Mouse (Mus musculus) ES-Bruce4 (cell line): Measurements from ENCODE around the gene Zfp710. TPM values are rescaled to one million over a fixed set of nuclear protein-coding genes. Genes with fewer than 3 reads are reported as not detected.

Experiments used
- H3K27ac ChIP-seq: 2 replicates; pipeline ENCODE4 v1.5.1; 2012; ENCODE audit warnings: low read length, inconsistent platforms; ENCODE audit not compliant: insufficient read depth
- H3K27me3 ChIP-seq: 2 replicates; pipeline ENCODE4 v1.6.1; 2012; ENCODE audit warnings: mild to moderate bottlenecking, low read length, inconsistent platforms; ENCODE audit not compliant: control insufficient read depth, poor library complexity, insufficient read depth, severe bottlenecking
- H3K36me3 ChIP-seq: 2 replicates; pipeline ENCODE4 v1.6.1; 2012; ENCODE audit warnings: inconsistent platforms, mild to moderate bottlenecking, low read length, moderate library complexity; ENCODE audit not compliant: control insufficient read depth, poor library complexity, insufficient read depth, severe bottlenecking
- H3K4me1 ChIP-seq: one replicate; pipeline ENCODE4 v1.8.1; 2011; ENCODE audit warnings: low read length; ENCODE audit not compliant: control insufficient read depth, insufficient read depth
- H3K4me3 ChIP-seq: 2 replicates; pipeline ENCODE4 v1.5.1; 2011; ENCODE audit warnings: low read depth, mild to moderate bottlenecking, low read length
- H3K9ac ChIP-seq: 2 replicates; pipeline ENCODE4 v1.6.1; 2012; ENCODE audit warnings: low read depth, mild to moderate bottlenecking, inconsistent platforms; ENCODE audit not compliant: poor library complexity, severe bottlenecking
- H3K9me3 ChIP-seq: replicated peaks from 2 replicates; pipeline ENCODE4 v1.6.1; 2012; ENCODE audit warnings: mild to moderate bottlenecking, low read length, inconsistent platforms; ENCODE audit not compliant: control insufficient read depth, poor library complexity, insufficient read depth, severe bottlenecking
- CTCF ChIP-seq: IDR thresholded peaks from one replicate; pipeline ENCODE4 v1.8.1; 2011; ENCODE audit warnings: low read depth, low read length
- EP300 ChIP-seq: IDR thresholded peaks from 2 replicates; pipeline ENCODE4 v1.6.1; 2011; ENCODE audit warnings: low read depth, low read length; ENCODE audit not compliant: insufficient read depth
- POLR2A ChIP-seq: IDR thresholded peaks from one replicate; pipeline ENCODE4 v1.8.1; 2011; ENCODE audit warnings: low read length; ENCODE audit not compliant: insufficient read depth
- polyA plus RNA-seq: library from polyadenylated mRNA; stranded (reverse); fragments of >200 nt; gene quantifications from 2 replicates; pipeline ENCODE4 v1.2.4, GENCODE M21; 2011; ENCODE audit warnings: low read depth; ENCODE audit not compliant: missing spikeins, insufficient read depth, insufficient read length

Zfp710 gene
- polyA plus RNA-seq, 1 experiment = 86.7 TPM

GRCm38 (mm10) chr7:80068341-80068740, 43.7 kb downstream of the Zfp710 start:
- no peaks in the 10 kb centered on the region for H3K27me3 ChIP-seq
- peaks cover 26% of the 10 kb centered on the region for H3K4me1 ChIP-seq
- H3K36me3 ChIP-seq = no peaks in the 10 kb centered on the region
- no peak overlapping the region for H3K4me3 ChIP-seq
- H3K9me3 ChIP-seq = no peaks in the 10 kb centered on the region
- no peak overlapping the region for H3K27ac ChIP-seq
- no peak overlapping the region for H3K9ac ChIP-seq
- TF ChIP-seq EP300 (no peak), POLR2A (no peak), CTCF (no peak)

GRCm38 (mm10) chr7:80069615-80070327, 45.2 kb downstream of the Zfp710 start:
- TF ChIP-seq POLR2A (no peak), CTCF (no peak), EP300 (no peak)
- Histone ChIP-seq H3K9ac (no peak overlapping the region), H3K27ac (no peak overlapping the region), H3K27me3 (no peaks in the 10 kb centered on the region), H3K9me3 (no peaks in the 10 kb centered on the region), H3K36me3 (no peaks in the 10 kb centered on the region), H3K4me1 (peaks cover 35% of the 10 kb centered on the region), H3K4me3 (no peak overlapping the region)

- Histone ChIP-seq H3K9me3 (no peaks in the 10 kb centered on the region), H3K4me3 (no peak overlapping the region), H3K27ac (no peak overlapping the region), H3K4me1 (peaks cover 34% of the 10 kb centered on the region), H3K27me3 (no peaks in the 10 kb centered on the region), H3K9ac (no peak overlapping the region), H3K36me3 (no peaks in the 10 kb centered on the region)
- TF ChIP-seq CTCF (no peak), POLR2A (no peak), EP300 (no peak)
Observed at GRCm38 (mm10) chr7:80071209-80071608, 46.6 kb downstream of the Zfp710 start.

- peaks cover 34% of the 10 kb centered on the region for H3K4me1 ChIP-seq
- TF ChIP-seq EP300 (no peak), POLR2A (no peak), CTCF (no peak)
Observed at GRCm38 (mm10) chr7:80072297-80072696, 47.7 kb downstream of the Zfp710 start.

GRCm38 (mm10) chr7:80073506-80073905, 48.9 kb downstream of the Zfp710 start:
- no peak overlapping the region for H3K27ac ChIP-seq
- no peak for TF ChIP-seq CTCF
- no peak for TF ChIP-seq EP300
- TF ChIP-seq POLR2A = no peak
- H3K27me3 ChIP-seq = no peaks in the 10 kb centered on the region
- H3K36me3 ChIP-seq = no peaks in the 10 kb centered on the region
- H3K9me3 ChIP-seq = no peaks in the 10 kb centered on the region
- H3K4me3 ChIP-seq = no peak overlapping the region
- no peak overlapping the region for H3K9ac ChIP-seq
- peaks cover 32% of the 10 kb centered on the region for H3K4me1 ChIP-seq

More at GRCm38 (mm10) chr7:80072297-80072696, 47.7 kb downstream of the Zfp710 start:
- H3K4me3 ChIP-seq = no peak overlapping the region
- H3K9me3 ChIP-seq = no peaks in the 10 kb centered on the region
- H3K9ac ChIP-seq = no peak overlapping the region
- no peak overlapping the region for H3K27ac ChIP-seq
- no peaks in the 10 kb centered on the region for H3K27me3 ChIP-seq
- no peaks in the 10 kb centered on the region for H3K36me3 ChIP-seq

GRCm38 (mm10) chr7:80074921-80075441, 50.4 kb downstream of the Zfp710 start:
- H3K27me3 ChIP-seq = no peaks in the 10 kb centered on the region
- H3K36me3 ChIP-seq = no peaks in the 10 kb centered on the region
- H3K9ac ChIP-seq = no peak overlapping the region
- no peaks in the 10 kb centered on the region for H3K9me3 ChIP-seq
- TF ChIP-seq POLR2A (no peak), CTCF (no peak), EP300 (no peak)
- no peak overlapping the region for H3K4me3 ChIP-seq
- peaks cover 25% of the 10 kb centered on the region for H3K4me1 ChIP-seq
- H3K27ac ChIP-seq = no peak overlapping the region
